8 mouse cellular contexts compared by ENCODE assay signal in genomic region chr14:25633539-25634300, GRCm38 (mm10).
DNase-seq lines count a peak whose midpoint lies in the region; ATAC-seq and TF ChIP-seq lines count a peak whose summit lies in the region.

No protein-coding gene starts in this region.

- H3K27ac ChIP-seq in forebrain, embryonic 10.5 days = peak overlapping the region; percentile 16; the same call in 1 of the 2 replicates
- no peak overlapping the region for H3K27ac ChIP-seq in forebrain, embryonic 11.5 days (ENCODE audit: low read depth, low read length)
- H3K27ac ChIP-seq in MEL (ENCODE audit: control insufficient read depth, low read depth, low read length) = no peak overlapping the region
- peak overlapping the region; percentile 85 for H3K27ac ChIP-seq in hindbrain, embryonic 13.5 days
- peak overlapping the region; percentile 8; the same call in 1 of the 2 replicates for H3K27ac ChIP-seq in olfactory bulb, adult 2 months (ENCODE audit: insufficient read depth, low read depth, low read length)

- H3K27me3 ChIP-seq in forebrain, embryonic 10.5 days (ENCODE audit: poor library complexity, severe bottlenecking) = no peaks in the 10 kb centered on the region
- no peaks in the 10 kb centered on the region for H3K27me3 ChIP-seq in forebrain, embryonic 11.5 days (ENCODE audit: control insufficient read depth, insufficient read depth, low read length)
- no peaks in the 10 kb centered on the region for H3K27me3 ChIP-seq in MEL (ENCODE audit: control insufficient read depth in 1 of 2, insufficient read depth in 2 of 2, low read length in 2 of 2)
- no peaks in the 10 kb centered on the region for H3K27me3 ChIP-seq in hindbrain, embryonic 13.5 days

- no peak for TF ChIP-seq EP300 in MEL (IDR thresholded peaks at IDR 0.05; ENCODE audit: low read depth in 1 of 2, low read length in 2 of 2)

- no peaks in the 10 kb centered on the region for H3K79me2 ChIP-seq in MEL (ENCODE audit: control insufficient read depth, insufficient read depth, low read length, poor library complexity)

- DNase-seq in forebrain, embryonic 10.5 days (ENCODE audit: extremely low spot score, low spot score) = no peak
- no peak for DNase-seq in forebrain, embryonic 11.5 days (ENCODE audit: low spot score)
- peak; percentile 6 for DNase-seq in MEL (ENCODE audit: low read depth, low spot score)
- DNase-seq in fat pad, adult 2 months (ENCODE audit: extremely low read depth, low read depth, low spot score) = peak; percentile 92
- no peak for DNase-seq in gastrocnemius, adult 18-20 months (ENCODE audit: low spot score)

- TF ChIP-seq RAD21 in MEL (IDR thresholded peaks at IDR 0.05; ENCODE audit: low read depth, low read length) = no peak

- H3K36me3 ChIP-seq in forebrain, embryonic 10.5 days (replicated peaks) = peaks cover 83% of the 10 kb centered on the region
- H3K36me3 ChIP-seq in forebrain, embryonic 11.5 days (ENCODE audit: control insufficient read depth, insufficient read depth, low read length) = no peaks in the 10 kb centered on the region; the same call in 1 of the 2 replicates
- H3K36me3 ChIP-seq in MEL (ENCODE audit: control insufficient read depth in 1 of 2, insufficient read depth in 2 of 2, low read length in 2 of 2) = peaks cover 0 to 8% of the 10 kb centered on the region in 2 experiments; a peak in 2 of 4 replicates
- H3K36me3 ChIP-seq in hindbrain, embryonic 13.5 days = peaks cover 38% of the 10 kb centered on the region

- no peak for TF ChIP-seq POLR2A in MEL (IDR thresholded peaks at IDR 0.05; ENCODE audit: control insufficient read depth in 1 of 2, insufficient read depth in 1 of 2, low read depth in 1 of 2, low read length in 2 of 2, poor library complexity in 1 of 2)
- TF ChIP-seq POLR2A in olfactory bulb, adult 2 months (IDR thresholded peaks at IDR 0.05; ENCODE audit: insufficient read depth, low read depth, low read length) = no peak

- peaks cover 56% of the 10 kb centered on the region for H3K4me1 ChIP-seq in forebrain, embryonic 10.5 days
- H3K4me1 ChIP-seq in forebrain, embryonic 11.5 days (replicated peaks; ENCODE audit: control insufficient read depth, insufficient read depth, low read length) = peaks cover 11% of the 10 kb centered on the region
- H3K4me1 ChIP-seq in MEL (ENCODE audit: control insufficient read depth in 1 of 2, insufficient read depth in 2 of 2, low read length in 2 of 2) = peaks cover 0 to 11% of the 10 kb centered on the region in 2 experiments; a peak in 2 of 4 replicates
- H3K4me1 ChIP-seq in hindbrain, embryonic 13.5 days (replicated peaks) = peaks cover 94% of the 10 kb centered on the region
- peaks cover 59% of the 10 kb centered on the region for H3K4me1 ChIP-seq in olfactory bulb, adult 2 months (ENCODE audit: control insufficient read depth, insufficient read depth, low read length)

- H3K4me3 ChIP-seq in forebrain, embryonic 10.5 days = no peak overlapping the region
- no peak overlapping the region for H3K4me3 ChIP-seq in forebrain, embryonic 11.5 days (ENCODE audit: low read depth, low read length)
- H3K4me3 ChIP-seq in MEL (ENCODE audit: control insufficient read depth in 1 of 2, insufficient read depth in 1 of 2, low read depth in 2 of 2, low read length in 2 of 2) = no peak overlapping the region
- no peak overlapping the region for H3K4me3 ChIP-seq in hindbrain, embryonic 13.5 days
- H3K4me3 ChIP-seq in olfactory bulb, adult 2 months (ENCODE audit: insufficient read depth, low read depth, low read length) = no peak overlapping the region

- no peak for ATAC-seq in forebrain, embryonic 11.5 days (replicated peaks; ENCODE audit: low FRiP score)
- peak; percentile 67 for ATAC-seq in hindbrain, embryonic 13.5 days (ENCODE audit: low FRiP score)
- no peak for ATAC-seq in activated CD4-positive, CD25-positive, alpha-beta regulatory T cell, adult 4 months

- H3K9ac ChIP-seq in forebrain, embryonic 11.5 days (ENCODE audit: low read length) = no peak overlapping the region
- H3K9ac ChIP-seq in MEL (ENCODE audit: control insufficient read depth, low read depth, low read length, poor library complexity, severe bottlenecking) = no peak overlapping the region
- peak overlapping the region; percentile 14 for H3K9ac ChIP-seq in hindbrain, embryonic 13.5 days

- no peaks in the 10 kb centered on the region for H3K9me3 ChIP-seq in forebrain, embryonic 10.5 days
- H3K9me3 ChIP-seq in forebrain, embryonic 11.5 days (ENCODE audit: control insufficient read depth, low read length) = no peaks in the 10 kb centered on the region
- no peaks in the 10 kb centered on the region for H3K9me3 ChIP-seq in MEL (replicated peaks; ENCODE audit: insufficient read depth, low read length)
- H3K9me3 ChIP-seq in hindbrain, embryonic 13.5 days = no peaks in the 10 kb centered on the region

- no peak for TF ChIP-seq CTCF in MEL (IDR thresholded peaks at IDR 0.05 in 2 of 3, conservative IDR thresholded peaks at IDR 0.05 in 1 of 3; ENCODE audit: control insufficient read depth in 1 of 3, insufficient read depth in 1 of 3, low read depth in 2 of 3, low read length in 3 of 3, poor library complexity in 1 of 3, severe bottlenecking in 1 of 3)
- TF ChIP-seq CTCF in olfactory bulb, adult 2 months (IDR thresholded peaks at IDR 0.05; ENCODE audit: insufficient read depth, low read depth, low read length) = no peak

- 84% methylated on average over 14 of the region's 14 CpGs for WGBS in forebrain, embryonic 10.5 days
- 83% methylated on average over 14 of the region's 14 CpGs for WGBS in forebrain, embryonic 11.5 days
- WGBS in hindbrain, embryonic 13.5 days = 66% methylated on average over 14 of the region's 14 CpGs
- 51% methylated on average over 14 of the region's 14 CpGs for WGBS in olfactory bulb, adult 2 months

- no peak overlapping the region for H3K4me2 ChIP-seq in forebrain, embryonic 11.5 days (ENCODE audit: low read depth, low read length, severe bottlenecking)
- 0 out of 2 replicates have a peak overlapping the region, but pooled peaks have one; percentile 0 for H3K4me2 ChIP-seq in hindbrain, embryonic 13.5 days

TF ChIP-seq in MEL, 35 proteins besides CTCF, POLR2A, EP300 and RAD21:
- TF ChIP-seq USF2 (IDR thresholded peaks at IDR 0.05; ENCODE audit: borderline replicate concordance in 1 of 2, insufficient read depth in 1 of 2, low read depth in 1 of 2, low read length in 2 of 2) (no peak), MYC (IDR thresholded peaks at IDR 0.05; ENCODE audit: low read depth, low read length) (no peak), TAL1 (IDR thresholded peaks at IDR 0.05; ENCODE audit: low read length) (no peak), MAFK (IDR thresholded peaks at IDR 0.05; ENCODE audit: borderline replicate concordance, low read depth, low read length) (no peak)

Comparison
In these comparisons a context has a peak if more than half of its experiments do, and no peak if none do; other contexts are left out.
1. H3K27ac ChIP-seq: peak in forebrain, embryonic 10.5 days (single experiment), hindbrain, embryonic 13.5 days (single experiment) and olfactory bulb, adult 2 months (single experiment); none in forebrain, embryonic 11.5 days (single experiment) and MEL (single experiment).
2. DNase-seq: peak in MEL (single experiment) and fat pad, adult 2 months (single experiment); none in forebrain, embryonic 10.5 days (single experiment), forebrain, embryonic 11.5 days (single experiment) and gastrocnemius, adult 18-20 months (single experiment).